Mouse (Mus musculus) testis, adult 2 months (tissue): ENCODE data around the gene Cnbp.

Experiments used
- CTCF ChIP-seq: fragments of 200-500 bp; IDR thresholded peaks from 2 replicates; pipeline ENCODE4 v1.5.1; 2012; ENCODE audit warnings: low read depth, mild to moderate bottlenecking, inconsistent platforms, low read length, moderate library complexity; ENCODE audit not compliant: control insufficient read depth, insufficient read depth, insufficient replicate concordance
- POLR2A ChIP-seq: fragments of 200-500 bp; IDR thresholded peaks from 2 replicates; pipeline ENCODE4 v1.6.1; 2012; ENCODE audit warnings: low read depth, mild to moderate bottlenecking, inconsistent platforms, low read length, moderate library complexity; ENCODE audit not compliant: control insufficient read depth

DNA sequence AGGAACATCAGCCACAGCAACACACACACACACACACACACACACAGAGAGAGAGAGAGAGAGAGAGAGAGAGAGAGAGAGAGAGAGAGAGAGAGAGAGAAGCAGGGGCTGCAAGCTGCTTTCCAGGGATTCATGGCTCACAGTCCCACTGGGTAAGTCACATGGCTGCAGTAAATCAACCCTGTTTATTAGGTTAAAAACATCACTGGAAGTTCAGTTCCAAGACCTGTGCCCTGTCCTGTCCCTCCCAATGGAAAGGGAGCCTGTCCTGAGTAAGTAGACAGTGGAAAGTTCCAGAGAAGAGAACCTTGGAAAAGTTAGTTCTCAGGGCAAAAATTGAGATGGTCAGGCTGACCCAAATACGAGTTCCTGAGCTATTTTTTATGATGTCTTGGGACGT, 53.6 kb downstream of the Cnbp start:
- no peak for TF ChIP-seq POLR2A
- TF ChIP-seq CTCF, result no peak
